Mouse (Mus musculus) erythroblast, embryonic 14.5 days (primary cell): ENCODE results near the gene Ankrd39. TPM values are rescaled to one million over a fixed set of nuclear protein-coding genes. Genes with fewer than 3 reads are reported as not detected.

Source experiments
- H3K27me3 ChIP-seq: 2 replicates; pipeline ENCODE4 v1.6.1; 2012; ENCODE audit warnings: inconsistent platforms; ENCODE audit not compliant: control insufficient read depth
- H3K36me3 ChIP-seq: 2 replicates; pipeline ENCODE4 v1.6.1; 2012; ENCODE audit warnings: mild to moderate bottlenecking, inconsistent platforms; ENCODE audit not compliant: control insufficient read depth
- H3K4me1 ChIP-seq: 2 replicates; pipeline ENCODE4 v1.6.1; 2012; ENCODE audit warnings: inconsistent platforms; ENCODE audit not compliant: control insufficient read depth
- H3K4me3 ChIP-seq: replicated peaks from 2 replicates; pipeline ENCODE3; 2012; ENCODE audit warnings: moderate library complexity, mild to moderate bottlenecking, inconsistent platforms
- H3K9me3 ChIP-seq: 2 replicates; pipeline ENCODE4 v1.6.1; 2012; ENCODE audit warnings: low read length, inconsistent platforms, mixed read lengths; ENCODE audit not compliant: control insufficient read depth
- GATA1 ChIP-seq: IDR thresholded peaks from 2 replicates; pipeline ENCODE4 v1.6.1; 2012; ENCODE audit warnings: low read length, inconsistent platforms, mixed read lengths
- TAL1 ChIP-seq: IDR thresholded peaks from 3 replicates; pipeline ENCODE4 v1.6.1; 2012; ENCODE audit warnings: low read length, inconsistent platforms, mixed read lengths
- polyA plus RNA-seq: library from polyadenylated mRNA; stranded (reverse); fragments of >175 nt; gene quantifications from 2 replicates; pipeline ENCODE4 v1.2.3, GENCODE M21; 2012

The Ankrd39 gene
- polyA plus RNA-seq, 1 experiment: 0.45 TPM

DNA sequence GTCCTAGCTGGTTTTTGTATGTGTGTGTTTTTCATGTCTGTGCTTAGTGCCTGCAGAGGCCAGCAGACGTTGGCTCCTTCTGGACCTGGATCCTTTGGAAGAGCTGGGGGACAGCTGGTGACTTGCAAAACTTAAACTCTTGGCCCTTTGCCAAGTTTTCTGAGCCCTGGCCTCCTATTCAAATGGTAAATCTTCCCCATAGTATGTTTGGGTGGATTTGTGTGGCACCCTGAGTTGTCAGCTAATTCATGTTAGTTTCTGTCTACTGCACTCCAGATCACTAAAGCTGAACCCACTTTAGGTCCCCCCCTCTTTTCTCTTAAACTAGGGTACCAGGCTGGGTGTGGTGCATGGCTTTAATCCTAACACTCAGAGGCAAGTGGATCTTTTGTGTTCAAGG lies 18.9 kb downstream of the Ankrd39 start:
- TF ChIP-seq TAL1 (no peak), GATA1 (no peak)
- Histone ChIP-seq H3K9me3 (no peaks in the 10 kb centered on the region), H3K36me3 (peaks cover 52% of the 10 kb centered on the region), H3K4me3 (no peak overlapping the region), H3K27me3 (no peaks in the 10 kb centered on the region), H3K4me1 (no peaks in the 10 kb centered on the region)

DNA sequence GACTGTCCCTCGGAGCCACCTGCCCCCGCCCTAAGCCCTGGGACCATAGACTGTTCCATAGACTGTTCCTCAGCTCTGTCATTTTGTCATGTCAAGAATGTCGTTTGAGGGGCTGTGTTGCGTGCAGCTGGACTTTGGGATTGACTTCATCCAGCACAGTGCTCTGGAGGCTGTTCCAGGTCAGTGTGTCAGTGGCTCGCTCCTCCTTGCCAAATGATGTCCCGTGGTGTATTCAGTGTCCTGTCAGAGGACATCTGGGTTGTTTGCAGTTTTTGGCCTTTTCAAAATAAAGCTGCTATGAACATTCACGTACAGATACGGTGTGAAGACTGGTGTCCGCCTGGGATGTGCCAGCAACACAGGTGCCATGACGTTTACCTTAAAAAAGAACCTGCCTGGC lies 20.3 kb downstream of the Ankrd39 start:
- no peak for TF ChIP-seq TAL1
- no peak for TF ChIP-seq GATA1
- Histone ChIP-seq H3K27me3 (no peaks in the 10 kb centered on the region), H3K9me3 (no peaks in the 10 kb centered on the region), H3K4me1 (no peaks in the 10 kb centered on the region), H3K36me3 (peaks cover 63% of the 10 kb centered on the region), H3K4me3 (no peak overlapping the region)

DNA sequence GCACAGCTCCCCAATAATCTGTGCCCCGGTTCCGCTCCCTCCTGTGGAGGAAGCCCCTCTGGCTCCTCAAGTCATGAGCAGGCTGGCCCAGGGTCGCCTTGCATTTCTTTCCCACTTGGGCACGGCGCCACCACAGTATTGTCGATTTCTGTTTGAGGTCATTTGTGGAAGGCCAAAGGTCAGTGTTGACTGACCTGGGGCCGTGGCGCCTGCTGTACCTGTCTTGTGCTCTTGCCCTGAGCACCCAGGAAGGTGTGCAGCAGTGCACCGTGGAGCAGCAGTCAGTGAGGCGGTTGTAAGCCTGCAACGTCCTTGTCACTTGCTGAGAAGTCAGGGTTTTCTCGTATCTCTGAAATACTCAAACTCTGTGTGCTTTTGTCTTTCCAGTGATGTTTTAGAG lies 21.5 kb downstream of the Ankrd39 start:
- Histone ChIP-seq H3K36me3 (peaks cover 64% of the 10 kb centered on the region), H3K4me1 (no peaks in the 10 kb centered on the region), H3K27me3 (no peaks in the 10 kb centered on the region), H3K4me3 (no peak overlapping the region), H3K9me3 (no peaks in the 10 kb centered on the region)
- TF ChIP-seq GATA1 (no peak), TAL1 (no peak)

DNA sequence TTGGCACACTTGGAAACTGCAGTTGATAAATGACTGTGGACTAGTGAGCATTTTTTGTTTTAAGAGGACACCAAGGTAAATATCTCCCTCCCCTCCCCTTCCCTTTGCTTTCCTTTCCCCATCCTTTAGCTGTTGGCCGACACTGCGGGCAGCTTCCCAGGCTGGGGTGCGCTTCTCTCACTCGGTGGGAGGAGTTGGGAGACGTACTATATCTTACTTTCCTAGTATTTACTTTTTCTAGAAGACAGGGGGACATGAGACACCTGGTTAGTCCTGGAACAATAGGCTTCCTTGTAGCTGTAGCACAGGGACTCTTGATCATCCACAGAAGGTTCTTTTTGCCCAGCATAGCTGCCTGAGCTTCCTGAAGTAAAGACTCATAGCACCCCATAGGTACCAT lies 23.2 kb downstream of the Ankrd39 start:
- Histone ChIP-seq H3K4me3 (no peak overlapping the region), H3K9me3 (no peaks in the 10 kb centered on the region), H3K4me1 (no peaks in the 10 kb centered on the region), H3K36me3 (peaks cover 77% of the 10 kb centered on the region), H3K27me3 (no peaks in the 10 kb centered on the region)
- no peak for TF ChIP-seq GATA1
- TF ChIP-seq TAL1: no peak

DNA sequence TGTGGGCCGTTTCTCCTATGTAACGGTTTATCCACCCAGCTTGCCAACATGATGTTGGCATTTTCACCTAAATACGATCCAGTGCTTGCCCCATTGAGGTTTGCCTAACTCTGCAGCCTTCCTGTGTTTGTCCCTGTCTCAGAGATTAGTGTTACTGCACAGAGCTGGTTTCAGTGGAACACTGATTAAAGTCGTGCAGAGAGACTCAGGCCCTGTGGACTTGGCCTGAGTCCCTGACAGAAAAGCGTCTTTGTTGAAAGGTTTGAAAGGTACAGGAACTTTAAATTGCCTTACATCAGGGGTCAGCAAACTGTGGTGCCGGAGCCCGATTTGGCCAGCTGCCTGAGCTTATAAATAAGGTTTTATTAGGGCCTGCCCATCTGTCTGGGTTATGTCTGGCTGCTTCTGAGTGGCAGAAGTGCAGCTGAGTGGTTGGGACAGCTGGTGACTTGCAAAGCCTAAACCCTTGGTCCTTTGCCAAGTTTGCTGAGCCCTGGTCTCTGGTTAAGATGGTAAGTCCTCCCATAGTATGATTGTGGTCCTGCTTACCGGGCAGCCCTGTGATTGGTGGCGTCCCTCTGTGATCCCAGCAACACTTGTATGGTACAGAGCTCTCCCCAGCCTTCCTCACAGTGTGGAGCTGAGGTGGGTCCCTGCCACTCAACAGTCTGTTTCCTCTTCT lies 23.8 kb downstream of the Ankrd39 start:
- H3K4me1 ChIP-seq: no peaks in the 10 kb centered on the region
- no peaks in the 10 kb centered on the region for H3K9me3 ChIP-seq
- TF ChIP-seq GATA1 (no peak), TAL1 (no peak)
- no peaks in the 10 kb centered on the region for H3K27me3 ChIP-seq
- H3K36me3 ChIP-seq: peaks cover 83% of the 10 kb centered on the region
- H3K4me3 ChIP-seq: no peak overlapping the region

DNA sequence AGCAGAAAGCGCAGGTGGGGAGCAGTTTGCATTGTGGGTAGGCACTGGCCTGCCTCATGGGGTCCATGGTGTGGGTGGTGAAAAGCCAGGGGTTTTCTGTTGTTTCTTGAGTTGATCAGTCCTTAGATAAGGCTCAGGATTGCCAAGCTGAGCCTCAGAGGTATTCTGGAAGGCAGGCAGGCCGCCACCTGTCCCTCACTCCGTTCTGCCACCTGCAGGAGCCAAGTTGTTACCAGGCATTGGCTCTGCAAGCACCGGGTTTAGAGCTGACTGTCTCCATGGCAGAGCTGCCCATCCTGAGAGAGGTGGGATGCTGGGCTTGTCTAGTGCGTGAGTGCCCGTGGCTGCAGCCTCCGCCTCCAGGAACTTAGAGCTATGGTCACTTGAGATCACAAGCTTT lies 25.0 kb downstream of the Ankrd39 start:
- no peak for TF ChIP-seq GATA1
- TF ChIP-seq TAL1: no peak
- no peak overlapping the region for H3K4me3 ChIP-seq
- H3K9me3 ChIP-seq: no peaks in the 10 kb centered on the region
- H3K4me1 ChIP-seq: no peaks in the 10 kb centered on the region
- no peaks in the 10 kb centered on the region for H3K27me3 ChIP-seq
- H3K36me3 ChIP-seq: peaks cover 93% of the 10 kb centered on the region

DNA sequence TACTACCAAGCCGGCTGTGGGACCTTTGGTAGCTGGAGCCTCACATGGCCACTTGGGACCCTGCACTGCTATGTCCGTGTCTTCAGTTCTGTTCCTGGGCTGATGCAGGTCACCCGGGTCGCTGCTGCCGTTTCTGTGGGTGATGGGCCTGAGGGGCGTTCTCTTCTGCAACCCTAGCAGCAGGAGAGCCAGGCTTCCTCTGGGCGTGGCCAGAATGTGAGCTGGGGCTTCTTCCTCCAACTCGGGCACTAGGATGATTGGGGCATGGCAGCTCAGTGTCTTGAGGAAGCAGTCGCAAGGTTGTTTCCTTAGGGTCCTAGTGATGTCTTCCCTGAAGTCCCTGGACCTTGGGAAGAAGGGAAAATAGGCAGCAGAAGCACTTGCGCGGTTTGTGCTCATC lies 27.6 kb downstream of the Ankrd39 start:
- peaks cover 92% of the 10 kb centered on the region for H3K36me3 ChIP-seq
- H3K27me3 ChIP-seq: no peaks in the 10 kb centered on the region
- TF ChIP-seq GATA1: no peak
- no peak for TF ChIP-seq TAL1
- no peak overlapping the region for H3K4me3 ChIP-seq
- peaks cover 6% of the 10 kb centered on the region for H3K4me1 ChIP-seq
- no peaks in the 10 kb centered on the region for H3K9me3 ChIP-seq

DNA sequence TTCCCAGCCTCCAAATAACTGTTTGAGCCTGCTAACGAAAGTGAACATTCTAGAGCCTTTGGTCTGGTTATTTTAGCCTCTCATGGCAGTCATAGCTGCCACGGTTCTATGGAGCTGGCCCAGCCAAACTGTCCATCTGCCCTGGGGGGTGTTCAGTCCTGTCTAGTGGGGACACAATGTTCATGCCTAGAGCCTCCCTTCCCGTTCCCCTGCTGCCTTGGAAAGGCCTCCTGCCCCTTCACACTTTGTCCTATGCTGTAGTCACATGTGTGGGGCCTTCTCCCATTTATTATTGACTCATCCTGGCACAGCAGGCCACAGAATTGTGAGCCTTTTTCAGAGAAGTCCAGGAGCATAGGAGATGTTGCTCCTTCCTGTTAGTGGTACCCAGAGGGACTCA lies 29.0 kb downstream of the Ankrd39 start:
- H3K9me3 ChIP-seq: no peaks in the 10 kb centered on the region
- H3K36me3 ChIP-seq: peaks cover 84% of the 10 kb centered on the region
- TF ChIP-seq GATA1 (no peak), TAL1 (no peak)
- no peak overlapping the region for H3K4me3 ChIP-seq
- peaks cover 18% of the 10 kb centered on the region for H3K4me1 ChIP-seq
- no peaks in the 10 kb centered on the region for H3K27me3 ChIP-seq

DNA sequence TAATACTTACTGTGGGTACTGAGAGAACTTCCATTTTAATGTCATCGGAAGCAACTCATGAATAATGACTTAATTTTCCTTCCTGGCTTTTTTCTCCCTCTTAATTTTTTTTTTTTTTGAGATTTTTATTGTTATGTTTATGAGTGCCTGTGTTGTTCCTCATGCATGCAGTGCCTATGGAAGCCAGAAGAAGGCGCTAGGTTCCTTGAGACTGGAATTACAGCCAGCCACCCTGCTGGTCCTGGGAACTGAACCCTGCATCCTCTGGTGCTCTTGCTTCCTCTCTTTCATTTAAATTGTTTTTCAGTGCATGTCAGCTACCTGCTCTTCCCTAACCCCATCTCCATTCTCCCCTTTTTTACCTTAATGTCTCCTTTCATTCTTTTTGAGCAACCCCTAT lies 33.5 kb downstream of the Ankrd39 start:
- Histone ChIP-seq H3K4me1 (peaks cover 33% of the 10 kb centered on the region), H3K9me3 (no peaks in the 10 kb centered on the region), H3K36me3 (peaks cover 40% of the 10 kb centered on the region), H3K4me3 (peak overlapping the region; percentile 88), H3K27me3 (no peaks in the 10 kb centered on the region)
- TF ChIP-seq GATA1 (no peak), TAL1 (no peak)

DNA sequence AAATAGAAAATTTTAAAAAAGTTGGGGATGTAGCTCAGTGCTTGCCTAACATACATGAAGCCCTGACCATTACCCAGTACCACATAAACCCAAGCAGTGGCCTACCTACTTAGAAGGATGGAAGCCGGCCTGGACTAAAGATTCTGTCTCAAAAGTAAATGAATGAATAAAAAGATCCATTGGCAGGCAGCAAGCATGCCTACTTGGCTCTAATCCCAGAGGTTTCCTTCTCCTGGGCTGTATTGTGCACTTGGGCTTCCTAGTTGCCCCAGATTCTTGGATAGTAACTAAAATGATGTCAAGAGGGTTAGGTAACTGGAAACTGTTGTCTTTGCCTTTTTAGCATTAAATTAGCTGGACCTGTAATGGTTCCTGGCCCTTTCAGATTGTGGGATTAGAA lies 33.9 kb downstream of the Ankrd39 start:
- Histone ChIP-seq H3K4me1 (peaks cover 33% of the 10 kb centered on the region), H3K9me3 (no peaks in the 10 kb centered on the region), H3K36me3 (peaks cover 36% of the 10 kb centered on the region), H3K27me3 (no peaks in the 10 kb centered on the region), H3K4me3 (peak overlapping the region; percentile 88)
- TF ChIP-seq GATA1 (no peak), TAL1 (no peak)
